Mouse (Mus musculus): ENCODE data around the gene Pik3r2. TPM values are rescaled to one million over a fixed set of nuclear protein-coding genes. Genes with fewer than 3 reads are reported as not detected.
A peak's percentile ranks its signal among the peaks of the same experiment; 100 is the strongest.

Pik3r2 gene
- polyA plus RNA-seq, 1 experiment from 2014 or later, result 92.5 TPM

GRCm38 (mm10) chr8:70764676-70765075 is 11.8 kb downstream of the Pik3r2 start:
- no peak overlapping the region for H3K4me2 ChIP-seq (replicated peaks)
- 87% methylated on average over 13 of the region's 13 CpGs for WGBS
- H3K27ac ChIP-seq (replicated peaks), result no peak overlapping the region; the same call in 1 of the 2 replicates
- no peak for ATAC-seq (ENCODE audit: insufficient number of reproducible peaks, low FRiP score, low TSS enrichment, low read depth)
- H3K4me3 ChIP-seq (replicated peaks), result no peak overlapping the region
- peaks cover 41% of the 10 kb centered on the region for H3K4me1 ChIP-seq
- no peaks in the 10 kb centered on the region for H3K27me3 ChIP-seq
- H3K9me3 ChIP-seq (replicated peaks), result no peaks in the 10 kb centered on the region
- H3K36me3 ChIP-seq, result peaks cover 24% of the 10 kb centered on the region
- H3K9ac ChIP-seq, result no peak overlapping the region

GRCm38 (mm10) chr8:70764026-70764425 is 12.5 kb downstream of the Pik3r2 start:
- Histone ChIP-seq H3K36me3 (peaks cover 22% of the 10 kb centered on the region), H3K27ac (replicated peaks) (no peak overlapping the region; the same call in 1 of the 2 replicates), H3K9me3 (replicated peaks) (no peaks in the 10 kb centered on the region), H3K4me1 (peaks cover 45% of the 10 kb centered on the region), H3K27me3 (no peaks in the 10 kb centered on the region), H3K4me2 (replicated peaks) (no peak overlapping the region), H3K4me3 (replicated peaks) (no peak overlapping the region), H3K9ac (no peak overlapping the region)
- 78% methylated on average over 8 of the region's 8 CpGs for WGBS
- ATAC-seq (ENCODE audit: insufficient number of reproducible peaks, low FRiP score, low TSS enrichment, low read depth), result no peak

DNA sequence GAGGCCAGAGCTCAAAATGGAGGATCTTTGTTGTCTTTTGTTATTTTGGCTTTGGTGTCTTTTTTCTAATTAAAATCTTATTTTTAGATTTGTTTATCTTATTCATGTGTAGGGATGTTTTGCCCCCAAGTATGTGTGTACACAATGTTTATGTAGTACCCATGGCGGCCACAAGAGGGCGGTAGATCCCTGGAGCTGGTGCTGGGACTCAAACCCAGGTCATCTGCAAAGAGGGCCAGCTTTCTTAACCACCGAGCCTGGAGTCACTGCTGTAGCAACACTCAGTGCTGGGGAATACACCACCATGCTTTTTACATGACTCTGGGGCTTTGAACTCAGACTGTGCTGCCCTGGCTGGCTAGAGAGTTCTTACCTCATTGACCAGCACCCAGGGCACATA is 13.2 kb downstream of the Pik3r2 start:
- H3K4me2 ChIP-seq (replicated peaks), result no peak overlapping the region
- H3K9me3 ChIP-seq (replicated peaks), result no peaks in the 10 kb centered on the region
- 5% methylated on average over 3 of the region's 3 CpGs for WGBS
- no peak overlapping the region for H3K9ac ChIP-seq
- peaks cover 15% of the 10 kb centered on the region for H3K36me3 ChIP-seq
- H3K4me3 ChIP-seq (replicated peaks), result no peak overlapping the region
- peaks cover 51% of the 10 kb centered on the region for H3K4me1 ChIP-seq
- no peak for ATAC-seq (ENCODE audit: insufficient number of reproducible peaks, low FRiP score, low TSS enrichment, low read depth)
- H3K27ac ChIP-seq (replicated peaks), result no peak overlapping the region
- H3K27me3 ChIP-seq, result no peaks in the 10 kb centered on the region

- no peaks in the 10 kb centered on the region for H3K9me3 ChIP-seq (replicated peaks)
- WGBS, result 65% methylated on average over 1 of the region's 1 CpGs
Observed at GRCm38 (mm10) chr8:70762118-70762517, 14.4 kb downstream of the Pik3r2 start.

GRCm38 (mm10) chr8:70760775-70761406 is 15.6 kb downstream of the Pik3r2 start, which contains the start of gene Mpv17l2:
Mpv17l2 (minus strand) TSS chr8:70760946.
- Histone ChIP-seq H3K9ac (peak within 1 kb of the TSS; percentile 60), H3K27me3 (no peaks in the 10 kb centered on the region), H3K4me3 (replicated peaks) (peak within 1 kb of the TSS; percentile 58), H3K4me2 (replicated peaks) (peak within 1 kb of the TSS; percentile 95), H3K4me1 (peaks cover 39% of the 10 kb centered on the region), H3K36me3 (peaks cover 30% of the 10 kb centered on the region), H3K9me3 (replicated peaks) (no peaks in the 10 kb centered on the region), H3K27ac (replicated peaks) (peak within 1 kb of the TSS; percentile 82)
- under 1% methylated on average over 55 of the region's 55 CpGs for WGBS
- ATAC-seq (ENCODE audit: insufficient number of reproducible peaks, low FRiP score, low TSS enrichment, low read depth), result peak; percentile 96

More at GRCm38 (mm10) chr8:70762118-70762517, 14.4 kb downstream of the Pik3r2 start:
- Histone ChIP-seq H3K4me1 (peaks cover 49% of the 10 kb centered on the region), H3K36me3 (peaks cover 18% of the 10 kb centered on the region), H3K9ac (no peak overlapping the region), H3K4me3 (replicated peaks) (no peak overlapping the region), H3K27ac (replicated peaks) (0 out of 2 replicates have a peak overlapping the region, but pooled peaks have one; percentile 3), H3K27me3 (no peaks in the 10 kb centered on the region), H3K4me2 (replicated peaks) (no peak overlapping the region)
- no peak for ATAC-seq (ENCODE audit: insufficient number of reproducible peaks, low FRiP score, low TSS enrichment, low read depth)

GRCm38 (mm10) chr8:70760350-70760749 is 16.2 kb downstream of the Pik3r2 start:
- Histone ChIP-seq H3K9me3 (replicated peaks) (no peaks in the 10 kb centered on the region), H3K36me3 (peaks cover 31% of the 10 kb centered on the region), H3K4me2 (replicated peaks) (peak overlapping the region; percentile 95), H3K27me3 (no peaks in the 10 kb centered on the region), H3K4me1 (peaks cover 39% of the 10 kb centered on the region), H3K9ac (peak overlapping the region; percentile 60), H3K4me3 (replicated peaks) (peak overlapping the region; percentile 58), H3K27ac (replicated peaks) (peak overlapping the region; percentile 82)
- ATAC-seq (ENCODE audit: insufficient number of reproducible peaks, low FRiP score, low TSS enrichment, low read depth), result no peak
- 1% methylated on average over 22 of the region's 22 CpGs for WGBS

DNA sequence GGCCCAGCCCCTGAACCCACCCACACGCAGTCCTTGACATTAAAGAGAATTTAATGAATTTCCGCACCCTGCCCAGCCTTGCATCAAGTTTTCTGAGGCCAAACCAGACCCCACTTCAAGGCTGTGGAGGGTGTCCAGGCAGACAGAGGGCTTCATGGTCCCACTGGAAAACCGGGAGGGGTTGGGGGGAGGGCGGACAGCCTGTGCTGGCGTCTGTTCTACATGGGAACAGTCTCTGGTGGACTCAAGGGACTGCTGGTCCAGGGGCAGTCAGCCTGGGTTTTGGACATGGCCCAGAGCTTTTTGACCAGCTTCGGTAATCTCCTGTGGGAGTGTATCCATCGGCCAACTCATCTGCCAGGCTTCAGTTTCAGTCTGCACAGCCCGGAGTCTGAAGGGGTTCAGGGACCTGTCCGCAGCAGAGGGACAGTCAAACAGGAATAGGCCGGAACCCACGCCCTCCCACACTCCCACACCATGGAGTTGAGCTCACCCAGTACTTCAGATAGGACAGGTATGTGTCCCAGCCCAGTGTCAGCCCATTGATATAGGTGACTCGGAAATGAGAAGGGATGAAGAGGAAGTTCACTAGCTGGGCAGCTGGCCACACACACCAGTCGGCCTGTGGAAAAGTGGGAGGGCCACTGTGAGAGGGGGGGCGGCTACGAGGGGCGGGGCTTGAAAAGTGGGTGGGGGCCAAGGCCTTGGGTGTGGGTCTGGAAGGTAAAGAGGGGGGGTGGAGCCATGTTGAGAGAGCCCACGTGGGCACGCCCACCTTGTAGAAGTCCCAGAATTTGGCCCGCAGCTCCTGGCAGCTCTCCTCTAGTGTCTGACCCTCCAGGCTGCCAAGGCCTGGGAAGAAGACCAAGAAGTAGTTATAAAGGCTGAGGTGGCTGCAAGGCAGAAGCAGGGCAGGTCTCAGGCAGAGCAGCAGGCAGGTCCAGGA is 17.6 kb downstream of the Pik3r2 start:
- peaks cover 44% of the 10 kb centered on the region for H3K4me1 ChIP-seq
- no peak overlapping the region for H3K4me3 ChIP-seq (replicated peaks)
- H3K27ac ChIP-seq (replicated peaks), result no peak overlapping the region
- ATAC-seq (ENCODE audit: insufficient number of reproducible peaks, low FRiP score, low TSS enrichment, low read depth), result no peak
- 65% methylated on average over 19 of the region's 19 CpGs for WGBS
- 0 out of 2 replicates have a peak overlapping the region, but pooled peaks have one; percentile 4 for H3K9ac ChIP-seq
- H3K36me3 ChIP-seq, result peaks cover 30% of the 10 kb centered on the region
- H3K27me3 ChIP-seq, result no peaks in the 10 kb centered on the region
- peak overlapping the region; percentile 95; the same call in 1 of the 2 replicates for H3K4me2 ChIP-seq (replicated peaks)
- H3K9me3 ChIP-seq (replicated peaks), result no peaks in the 10 kb centered on the region

DNA sequence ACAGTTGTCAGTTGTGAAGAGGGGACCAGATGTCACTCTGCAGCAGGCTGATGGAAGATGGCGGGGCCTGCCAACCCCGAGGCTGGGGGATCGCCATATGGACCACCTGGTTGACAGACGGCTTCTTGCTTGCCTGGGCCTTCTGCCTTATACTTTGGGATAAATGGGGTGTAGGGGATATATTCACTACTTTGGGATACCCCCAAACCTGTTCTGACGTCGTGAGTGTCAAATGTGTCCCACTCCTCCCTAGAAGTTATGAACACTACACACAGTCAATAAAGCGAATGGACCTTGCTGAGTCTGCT is 18.3 kb downstream of the Pik3r2 start:
- 81% methylated on average over 7 of the region's 7 CpGs for WGBS
- ATAC-seq (ENCODE audit: insufficient number of reproducible peaks, low FRiP score, low TSS enrichment, low read depth), result no peak

GRCm38 (mm10) chr8:70757523-70758307 is 18.8 kb downstream of the Pik3r2 start:
- H3K9me3 ChIP-seq (replicated peaks), result no peaks in the 10 kb centered on the region
- no peak overlapping the region for H3K4me2 ChIP-seq (replicated peaks)
- peaks cover 56% of the 10 kb centered on the region for H3K4me1 ChIP-seq
- no peak overlapping the region for H3K9ac ChIP-seq
- H3K4me3 ChIP-seq (replicated peaks), result no peak overlapping the region
- ATAC-seq (ENCODE audit: insufficient number of reproducible peaks, low FRiP score, low TSS enrichment, low read depth), result no peak
- H3K27ac ChIP-seq (replicated peaks), result peak overlapping the region; percentile 4; the same call in 1 of the 2 replicates
- H3K27me3 ChIP-seq, result no peaks in the 10 kb centered on the region
- peaks cover 25% of the 10 kb centered on the region for H3K36me3 ChIP-seq
- 67% methylated on average over 22 of the region's 22 CpGs for WGBS

More for the DNA sequence above, 18.3 kb downstream of the Pik3r2 start:
- H3K4me2 ChIP-seq (replicated peaks), result no peak overlapping the region
- H3K4me1 ChIP-seq, result peaks cover 50% of the 10 kb centered on the region
- no peak overlapping the region for H3K4me3 ChIP-seq (replicated peaks)
- H3K9ac ChIP-seq, result no peak overlapping the region
- H3K27ac ChIP-seq (replicated peaks), result 0 out of 2 replicates have a peak overlapping the region, but pooled peaks have one; percentile 4
- no peaks in the 10 kb centered on the region for H3K9me3 ChIP-seq (replicated peaks)
- peaks cover 25% of the 10 kb centered on the region for H3K36me3 ChIP-seq
- no peaks in the 10 kb centered on the region for H3K27me3 ChIP-seq

- peaks cover 60% of the 10 kb centered on the region for H3K4me1 ChIP-seq
- no peak for ATAC-seq (ENCODE audit: insufficient number of reproducible peaks, low FRiP score, low TSS enrichment, low read depth)
- 90% methylated on average over 6 of the region's 6 CpGs for WGBS
- peaks cover 25% of the 10 kb centered on the region for H3K36me3 ChIP-seq
- H3K27me3 ChIP-seq, result no peaks in the 10 kb centered on the region
- H3K9me3 ChIP-seq (replicated peaks), result no peaks in the 10 kb centered on the region
- no peak overlapping the region for H3K4me3 ChIP-seq (replicated peaks)
- H3K9ac ChIP-seq, result no peak overlapping the region
- H3K27ac ChIP-seq (replicated peaks), result no peak overlapping the region
- H3K4me2 ChIP-seq (replicated peaks), result no peak overlapping the region
Observed at GRCm38 (mm10) chr8:70756476-70757040, 20.0 kb downstream of the Pik3r2 start.

Measured in embryonic facial prominence, embryonic 15.5 days (tissue).